Mouse (Mus musculus) right cerebral cortex, postnatal 14 days (tissue): ENCODE measurements around the gene Iqch.
A peak's percentile ranks its signal among the peaks of the same experiment; 100 is the strongest.
"Not testable (repeated sequence)": the region's sequence is repeated elsewhere in the genome, so short reads cannot be mapped to it uniquely, and the experiment has no call there.

ENCODE experiments used
- DNase-seq: peaks from one replicate; pipeline ENCODE4 v3.0.0; 2022

Gene Iqch

DNA sequence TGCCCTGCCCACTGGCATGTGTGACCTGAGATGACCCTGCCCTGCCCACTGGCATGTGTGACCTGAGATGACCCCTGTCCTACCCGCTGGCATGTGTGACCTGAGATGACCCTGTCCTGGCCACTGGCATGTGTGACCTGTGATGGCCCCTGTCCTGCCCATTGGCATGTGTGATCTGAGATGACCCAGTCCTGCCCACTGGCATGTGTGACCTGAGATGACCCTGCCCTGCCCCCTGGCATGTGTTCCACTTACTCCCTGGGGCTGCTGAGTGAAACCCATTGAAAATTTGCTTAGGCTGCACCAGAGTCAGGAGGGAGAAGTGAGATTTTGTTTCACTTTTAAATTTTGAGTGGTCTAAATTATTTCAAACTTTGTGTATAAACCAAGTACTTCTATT, 46.0 kb downstream of the Iqch start:
- DNase-seq = no peak

DNA sequence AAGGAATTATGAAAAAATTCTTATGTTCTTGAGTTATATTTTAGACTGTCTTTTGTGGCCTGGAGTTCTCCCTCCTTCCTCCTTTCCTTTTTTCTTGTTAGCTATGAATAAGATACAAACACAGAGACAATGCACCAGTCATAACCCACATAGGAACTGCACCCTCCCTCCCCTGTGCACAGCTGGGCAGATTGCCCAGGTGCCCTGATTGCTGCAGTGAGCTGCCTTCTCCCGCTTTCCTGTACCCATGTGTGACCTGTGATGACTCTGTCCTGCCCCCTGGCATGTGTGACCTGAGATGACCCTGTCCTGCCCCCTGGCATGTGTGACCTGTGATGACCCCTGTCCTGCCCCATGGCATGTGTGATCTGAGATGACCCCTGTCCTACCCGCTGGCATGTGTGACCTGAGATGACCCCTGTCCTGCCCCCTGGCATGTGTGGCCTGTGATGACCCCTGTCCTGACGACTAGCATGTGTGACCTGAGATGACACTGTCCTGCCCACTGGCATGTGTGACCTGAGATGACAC, 46.8 kb downstream of the Iqch start:
- DNase-seq = no peak

DNA sequence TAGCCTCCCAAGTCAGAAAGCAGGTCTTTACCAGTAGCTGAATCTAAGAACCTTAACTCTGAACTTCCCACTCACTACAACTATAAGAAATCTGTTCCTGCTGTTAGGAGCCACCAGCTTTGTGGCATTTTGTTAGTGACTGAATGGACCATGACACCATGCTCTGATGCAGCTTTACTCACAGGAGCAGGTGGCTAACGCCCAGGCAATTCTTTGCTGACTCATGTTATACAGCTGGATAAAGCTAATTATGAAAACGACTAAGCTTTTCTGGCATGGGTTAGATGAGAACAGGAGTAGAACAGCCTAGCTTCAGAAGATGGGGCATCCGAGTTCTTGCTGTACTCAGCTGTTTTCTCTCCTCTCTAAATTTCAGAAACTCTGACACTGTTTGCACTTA, 48.7 kb downstream of the Iqch start:
- DNase-seq = no peak

DNA sequence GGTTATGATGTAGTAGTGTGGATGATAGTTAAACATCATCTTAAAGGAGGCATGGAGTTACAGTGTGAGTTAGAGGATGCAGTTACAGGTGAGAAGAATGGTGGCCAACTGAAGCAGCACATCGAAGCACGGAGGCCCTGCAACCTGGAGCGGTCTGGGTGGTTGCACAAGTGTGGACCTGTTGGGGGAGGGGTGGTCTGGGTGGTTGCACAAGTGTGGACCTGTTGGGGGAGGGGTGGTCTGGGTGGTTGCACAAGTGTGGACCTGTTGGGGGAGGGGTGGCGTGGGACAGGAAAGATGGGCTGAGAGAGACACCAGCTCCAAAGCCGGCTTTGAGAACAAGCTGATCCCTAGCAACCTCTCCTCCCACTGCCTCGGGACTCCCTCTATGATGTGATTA, 51.6 kb downstream of the Iqch start:
- not testable (repeated sequence) for DNase-seq

DNA sequence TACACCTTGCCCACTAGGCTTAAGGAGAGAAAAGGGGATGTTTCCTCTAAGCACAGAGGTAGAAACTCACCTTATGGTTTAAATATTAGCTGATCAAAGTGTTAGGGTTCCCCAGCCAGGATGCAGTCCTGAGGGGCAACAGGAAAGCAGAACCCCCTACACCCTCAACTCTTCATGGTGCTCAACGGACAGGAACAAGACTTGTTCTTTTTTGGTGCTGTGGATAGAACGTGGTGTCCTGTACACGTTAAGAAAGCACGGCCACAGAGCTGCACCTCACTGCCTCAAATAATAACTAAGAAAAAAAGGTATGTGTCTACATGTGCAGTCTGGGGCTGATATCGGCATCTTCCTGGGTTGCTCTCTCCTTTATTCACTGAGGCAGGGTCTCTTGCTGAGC, 53.3 kb downstream of the Iqch start:
- DNase-seq = no peak

DNA sequence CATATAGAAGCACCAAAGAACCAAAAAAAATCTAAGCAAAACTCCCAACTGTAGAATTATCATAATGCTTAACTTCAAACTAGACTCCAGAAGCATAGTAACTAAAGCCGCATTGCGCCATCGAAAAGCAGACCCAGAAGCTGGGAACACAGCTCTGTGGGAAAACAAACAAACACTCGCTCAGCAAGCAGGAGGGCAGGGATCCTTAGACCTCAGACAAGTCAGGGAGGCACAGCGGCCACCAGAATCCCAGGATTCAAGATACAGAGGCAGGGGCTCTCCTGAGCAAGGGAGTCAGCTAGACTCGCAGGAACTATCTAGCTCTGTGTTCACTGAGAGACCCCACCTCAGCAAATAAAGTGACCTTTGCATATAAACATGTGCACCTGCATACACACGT, 60.4 kb downstream of the Iqch start:
- no peak for DNase-seq

DNA sequence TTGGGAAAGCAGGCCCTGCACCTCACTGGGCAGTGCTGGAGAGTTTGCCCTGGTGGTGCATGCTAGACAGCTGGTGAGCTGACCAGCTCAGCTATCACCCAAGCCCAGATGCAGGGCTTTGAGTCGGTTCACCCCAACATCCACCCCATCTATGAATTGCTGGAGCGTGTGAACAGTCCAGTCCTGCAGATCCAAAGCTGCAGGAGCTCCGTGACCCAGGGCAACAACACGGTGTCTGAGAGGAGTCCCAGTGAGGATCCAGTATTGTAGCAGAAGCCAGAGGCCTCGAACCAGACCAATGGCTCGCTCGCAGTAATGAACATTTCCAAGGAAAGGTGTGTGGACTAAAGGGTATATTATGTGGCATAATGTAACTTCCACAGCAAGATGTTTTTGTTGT, 61.0 kb downstream of the Iqch start:
- DNase-seq = no peak

DNA sequence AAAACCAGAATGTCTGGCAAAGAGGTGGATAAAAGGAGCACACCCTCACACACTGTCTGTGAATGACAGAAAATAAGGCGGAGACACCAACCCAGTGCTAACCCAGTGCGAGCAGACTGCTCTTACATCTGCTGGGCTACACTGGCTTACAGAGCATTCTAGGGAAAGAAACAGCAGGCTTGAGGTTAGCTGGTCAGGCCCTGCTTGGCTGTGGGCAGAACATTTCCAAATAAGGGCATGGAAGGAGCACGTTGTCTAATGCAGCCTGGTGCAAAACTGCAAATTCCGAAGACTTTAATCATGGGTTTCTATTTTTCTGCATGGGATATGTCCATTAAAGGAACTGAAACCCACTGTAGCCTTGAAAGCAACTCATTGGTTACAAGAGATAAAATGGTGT, 64.8 kb downstream of the Iqch start:
- no peak for DNase-seq

DNA sequence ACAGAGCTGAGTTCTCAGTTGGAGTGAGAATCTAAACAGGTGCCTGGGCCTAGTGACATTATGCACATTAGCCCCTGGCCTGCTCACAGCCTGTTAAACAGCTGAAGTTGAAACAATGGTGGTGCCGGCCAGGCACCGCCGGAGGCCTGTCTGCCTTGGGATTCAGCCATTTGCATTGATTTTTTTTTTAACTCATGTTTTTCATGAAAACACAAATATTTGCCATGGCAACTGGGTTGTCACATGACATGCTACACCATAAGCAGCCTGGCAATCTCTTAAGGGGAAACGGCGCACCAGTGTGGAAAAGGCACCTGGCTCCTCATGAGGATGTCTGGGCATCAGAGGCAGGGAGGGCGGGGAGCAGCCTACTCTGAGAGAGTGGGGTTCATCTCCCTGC, 67.3 kb downstream of the Iqch start:
- DNase-seq = peak; percentile 13

DNA sequence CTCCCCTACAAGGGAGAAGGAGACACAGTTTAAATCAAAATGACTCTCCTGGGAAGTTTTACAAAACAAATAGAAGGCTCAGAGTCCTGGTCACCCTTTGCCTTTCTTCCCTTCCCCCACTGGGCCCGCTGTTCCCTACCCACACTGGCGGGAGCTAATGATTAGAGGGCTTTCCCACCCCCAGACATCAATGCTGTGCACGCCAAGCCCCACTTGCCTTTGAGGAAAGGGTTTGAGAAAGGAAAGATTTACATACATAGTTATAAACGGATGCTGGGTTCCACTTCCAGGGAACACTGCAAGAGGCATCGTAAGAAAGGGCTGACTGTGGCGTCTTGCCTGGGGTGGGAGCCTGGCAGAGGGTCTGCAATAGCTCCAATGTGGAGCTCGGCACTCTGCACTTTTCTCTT, 67.9 kb downstream of the Iqch start:
- no peak for DNase-seq

DNA sequence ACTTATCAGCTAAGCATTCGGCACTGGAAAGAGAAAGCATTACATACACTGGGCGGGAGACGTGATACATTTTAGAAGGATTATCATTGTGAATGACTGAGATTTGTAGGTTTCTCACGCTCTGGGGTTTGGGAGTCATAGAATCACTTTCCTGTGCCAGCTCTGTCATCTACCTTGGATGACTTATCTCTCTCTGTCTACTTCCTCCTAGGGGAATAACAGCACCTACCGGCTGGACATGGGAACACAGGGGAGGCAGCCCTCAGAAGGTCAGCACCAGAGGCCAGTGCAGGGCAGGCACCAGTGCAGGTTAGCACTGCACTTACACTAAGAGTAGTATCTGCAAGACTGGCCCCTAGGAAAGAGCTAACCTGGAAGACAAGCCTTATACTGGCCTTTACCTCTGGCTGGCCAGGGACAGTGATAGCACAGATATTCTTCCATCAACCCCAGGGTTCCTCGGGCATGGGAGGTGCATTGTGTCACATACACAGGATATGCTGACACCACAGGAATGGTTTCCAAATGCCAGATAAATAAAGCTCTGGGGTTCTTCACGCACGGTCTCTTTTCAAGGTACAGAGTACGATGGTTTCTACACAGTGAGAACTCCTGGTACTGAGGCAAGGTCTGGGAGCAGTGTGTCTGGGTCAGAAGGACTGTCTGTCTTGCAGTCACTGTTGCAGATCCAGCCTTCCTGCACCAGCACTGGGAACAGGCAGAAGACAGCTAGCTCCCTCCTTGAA, 69.2 kb downstream of the Iqch start:
- no peak for DNase-seq

DNA sequence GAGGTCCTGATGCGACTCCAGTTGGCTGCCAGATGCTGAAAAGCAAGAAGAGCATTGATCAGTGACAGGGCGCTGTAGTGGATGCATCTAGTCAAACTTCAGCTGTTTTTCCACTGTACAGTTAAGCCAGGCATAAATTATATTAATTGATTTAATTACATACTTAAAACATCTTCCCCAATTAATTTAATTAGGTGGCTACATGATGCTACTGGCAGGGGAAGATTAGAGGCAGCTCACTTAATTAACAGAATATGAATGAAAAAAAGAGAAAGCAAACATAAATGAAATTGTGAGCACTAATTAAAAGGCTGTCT, 78.4 kb downstream of the Iqch start:
- DNase-seq = no peak

DNA sequence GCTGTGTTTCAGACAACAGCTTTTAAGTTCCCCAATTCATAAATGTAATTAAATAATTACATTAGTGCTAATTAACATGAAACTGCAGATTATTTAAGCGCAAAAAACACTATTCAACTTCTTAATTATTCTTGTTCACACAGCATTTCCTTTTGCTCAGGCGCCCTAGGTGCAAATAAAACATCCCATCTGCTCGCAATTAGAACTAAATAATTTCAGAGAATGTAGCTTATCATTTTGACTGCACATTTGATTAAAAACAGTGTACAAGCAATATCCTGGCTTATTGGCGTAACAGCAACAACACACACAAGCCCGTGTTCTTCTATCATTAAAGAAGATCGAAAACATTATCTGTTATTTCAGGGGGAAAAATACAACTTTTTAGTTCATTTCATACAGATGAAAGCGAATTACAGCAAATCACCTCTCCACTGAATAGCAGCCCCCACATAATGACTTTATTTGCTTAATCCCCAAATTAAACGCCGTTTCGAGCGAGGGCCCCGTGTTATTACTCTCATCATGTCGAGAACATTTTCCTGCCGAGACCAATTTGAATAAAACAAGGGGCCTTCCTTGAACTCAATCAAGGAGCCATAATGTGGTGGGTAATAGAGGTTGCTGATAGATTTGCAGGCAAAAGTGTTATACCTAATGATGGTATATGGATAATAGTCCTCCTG, 78.9 kb downstream of the Iqch start:
- DNase-seq = no peak

DNA sequence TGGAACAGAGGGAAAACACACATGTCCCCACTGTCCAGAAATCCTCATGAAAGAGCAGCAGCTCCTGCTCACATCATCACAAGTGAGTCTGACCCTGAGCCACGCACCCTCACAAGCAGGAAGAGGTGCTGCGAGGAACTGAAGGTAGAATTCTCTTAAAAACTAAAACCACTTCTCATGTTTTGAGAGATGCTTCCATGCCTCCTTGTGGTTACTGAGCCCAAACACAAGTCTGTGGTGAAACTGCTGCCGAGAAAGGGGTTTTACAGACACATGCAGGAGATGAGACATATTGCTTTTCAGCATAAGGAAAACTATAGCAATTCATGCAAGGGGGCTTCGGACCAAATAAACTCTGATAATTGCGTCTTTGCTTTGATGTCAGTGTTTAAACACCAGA, 89.4 kb downstream of the Iqch start:
- no peak for DNase-seq

DNA sequence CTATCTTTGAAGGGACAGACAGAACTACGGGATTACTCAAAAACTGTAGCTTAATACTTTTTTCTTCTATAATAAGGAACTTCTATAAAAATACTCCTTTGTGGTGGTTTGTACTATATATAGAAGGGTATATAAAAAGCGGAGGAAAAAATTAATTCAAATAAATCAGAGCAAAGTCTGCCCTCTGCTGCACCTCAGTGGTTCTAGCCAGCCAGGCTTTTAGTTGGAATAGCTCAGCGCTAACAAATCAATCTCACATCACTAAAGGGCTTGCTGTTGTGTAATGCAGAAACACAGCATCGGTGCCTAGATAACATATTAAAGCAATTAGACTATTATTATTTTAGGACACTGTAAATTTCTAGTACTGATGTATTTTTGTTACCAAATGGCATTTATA, 91.3 kb downstream of the Iqch start:
- no peak for DNase-seq

DNA sequence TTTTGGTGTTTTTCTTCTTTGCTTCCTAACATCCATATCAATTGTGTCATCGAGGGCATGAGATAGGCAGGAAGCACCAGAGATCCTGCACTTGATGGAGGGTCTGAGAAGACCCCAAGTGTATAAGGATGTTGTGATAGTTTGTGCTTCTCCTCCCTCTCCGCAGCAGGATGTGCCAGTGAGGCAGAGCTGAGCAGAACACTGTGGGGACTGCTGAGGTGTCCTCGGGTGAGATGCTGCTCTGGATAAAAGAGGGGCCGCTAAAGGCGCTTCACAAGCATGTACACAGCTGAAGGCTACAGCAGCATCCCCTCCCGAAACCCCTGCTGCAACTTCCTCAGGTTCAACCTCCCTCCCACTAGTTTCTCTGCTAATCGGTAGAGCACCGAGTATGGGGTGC, 95.2 kb downstream of the Iqch start:
- no peak for DNase-seq

DNA sequence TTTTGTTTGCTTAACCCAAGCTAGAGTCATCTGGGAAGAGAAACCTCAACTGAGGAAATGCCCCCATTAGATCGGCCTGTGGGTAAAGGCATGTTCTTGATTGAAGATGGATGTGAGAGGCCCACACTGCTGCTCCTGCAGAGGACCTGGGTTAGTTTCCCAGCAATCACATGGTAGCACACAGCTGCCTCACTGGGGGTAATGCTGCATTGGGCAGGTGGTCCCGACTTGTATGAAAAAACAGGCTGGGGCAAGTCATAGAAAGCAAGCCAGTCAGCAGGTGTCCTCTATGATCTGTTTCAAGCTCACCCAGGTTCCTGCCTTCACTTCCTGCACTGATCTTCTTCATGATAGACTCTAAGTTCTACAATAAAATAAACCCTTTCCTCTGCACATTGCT, 98.4 kb downstream of the Iqch start:
- no peak for DNase-seq

DNA sequence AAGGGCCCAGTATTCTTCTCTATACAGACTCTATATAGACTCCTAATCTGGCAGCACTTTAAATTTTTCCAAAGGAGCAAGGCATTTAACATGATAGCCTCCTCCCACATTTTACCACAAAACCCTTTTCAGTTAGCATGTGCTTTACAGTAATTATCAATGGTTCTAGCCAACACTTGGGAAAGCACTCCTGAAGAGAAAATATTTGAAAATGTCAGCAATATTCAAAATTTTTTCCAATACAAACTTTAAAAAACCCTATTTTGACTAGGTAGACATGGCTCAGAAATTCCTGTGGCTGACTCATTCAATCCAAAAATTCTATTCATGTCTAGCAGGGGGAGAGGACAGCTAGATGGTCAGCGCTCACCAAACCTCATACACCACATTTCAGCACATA, 100.8 kb downstream of the Iqch start:
- DNase-seq = no peak

DNA sequence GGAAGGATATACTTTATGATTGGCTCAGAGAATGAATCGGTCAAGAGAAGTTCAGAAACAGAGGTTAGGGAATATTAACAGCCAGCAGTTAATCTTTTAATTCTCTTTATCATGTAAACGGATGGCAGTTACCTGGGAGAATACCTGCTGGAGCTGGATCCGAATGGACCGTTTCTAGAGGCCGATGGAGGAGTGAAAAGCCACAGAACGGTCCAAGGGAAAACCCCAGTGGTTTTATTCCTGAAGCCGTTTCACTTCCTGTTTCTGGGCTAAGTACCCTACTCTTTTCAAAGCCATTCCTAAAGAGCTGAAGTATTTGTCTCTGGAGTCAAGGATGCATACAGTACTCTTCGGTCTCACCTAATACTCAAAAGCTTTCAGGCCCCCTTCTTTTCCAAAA, 102.4 kb downstream of the Iqch start:
- DNase-seq = no peak

DNA sequence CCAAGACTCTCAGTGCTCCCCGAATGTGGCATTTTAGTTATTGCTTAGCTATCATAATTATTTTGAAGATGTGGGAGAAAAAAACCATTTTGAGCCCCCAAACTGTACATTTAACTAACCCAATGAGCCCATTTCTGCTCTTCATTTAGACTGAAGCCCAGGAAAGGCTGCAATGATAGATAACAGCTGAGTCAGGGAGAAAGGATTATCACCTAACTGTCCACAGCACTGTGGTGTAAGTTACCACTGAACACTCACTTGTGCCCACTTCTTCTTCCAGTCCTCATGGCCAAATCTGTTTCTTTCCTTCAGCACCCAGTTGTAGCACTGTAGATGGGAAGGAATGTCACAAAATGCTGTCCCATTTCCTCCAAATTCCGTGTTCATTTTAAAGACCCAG, 106.5 kb downstream of the Iqch start:
- DNase-seq = no peak

DNA sequence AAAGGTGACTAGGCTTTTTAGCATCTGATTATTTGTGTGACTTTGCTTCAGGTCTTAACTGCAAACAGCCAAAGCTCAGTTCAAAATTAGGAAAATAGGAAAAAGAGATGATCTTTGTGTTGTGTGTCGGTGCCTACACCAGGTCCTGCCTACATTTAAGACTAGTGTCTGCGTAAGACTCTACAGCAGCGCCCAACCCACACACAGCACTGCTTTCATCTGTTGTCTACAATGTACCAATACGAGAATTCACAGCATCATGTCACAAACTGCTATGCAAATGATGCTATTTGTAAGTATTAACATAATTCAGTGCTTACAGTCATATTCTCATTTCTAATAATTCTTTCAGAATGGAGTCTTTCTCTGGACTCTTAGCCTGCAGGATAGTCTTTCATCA, 108.5 kb downstream of the Iqch start:
- DNase-seq = no peak

DNA sequence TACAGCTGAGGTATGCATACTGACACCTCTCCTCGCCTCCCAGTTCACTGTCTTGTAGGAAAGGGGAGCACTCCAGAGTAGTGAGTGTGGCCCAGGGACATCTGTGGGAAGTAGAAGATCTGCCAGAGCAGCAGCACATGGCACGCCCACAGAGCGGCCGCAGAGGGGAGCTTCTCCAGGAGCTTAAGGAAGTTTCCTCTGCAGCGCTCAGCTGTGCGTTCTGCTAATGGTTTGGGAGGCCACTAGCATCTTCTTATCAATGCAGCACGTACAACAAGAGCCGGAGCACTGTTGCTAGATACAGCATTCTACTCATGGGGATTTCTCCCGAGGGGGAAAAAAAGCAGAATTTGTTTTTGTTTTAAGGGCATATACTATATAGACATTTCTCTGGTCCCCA, 110.0 kb downstream of the Iqch start:
- DNase-seq = peak; percentile 9

DNA sequence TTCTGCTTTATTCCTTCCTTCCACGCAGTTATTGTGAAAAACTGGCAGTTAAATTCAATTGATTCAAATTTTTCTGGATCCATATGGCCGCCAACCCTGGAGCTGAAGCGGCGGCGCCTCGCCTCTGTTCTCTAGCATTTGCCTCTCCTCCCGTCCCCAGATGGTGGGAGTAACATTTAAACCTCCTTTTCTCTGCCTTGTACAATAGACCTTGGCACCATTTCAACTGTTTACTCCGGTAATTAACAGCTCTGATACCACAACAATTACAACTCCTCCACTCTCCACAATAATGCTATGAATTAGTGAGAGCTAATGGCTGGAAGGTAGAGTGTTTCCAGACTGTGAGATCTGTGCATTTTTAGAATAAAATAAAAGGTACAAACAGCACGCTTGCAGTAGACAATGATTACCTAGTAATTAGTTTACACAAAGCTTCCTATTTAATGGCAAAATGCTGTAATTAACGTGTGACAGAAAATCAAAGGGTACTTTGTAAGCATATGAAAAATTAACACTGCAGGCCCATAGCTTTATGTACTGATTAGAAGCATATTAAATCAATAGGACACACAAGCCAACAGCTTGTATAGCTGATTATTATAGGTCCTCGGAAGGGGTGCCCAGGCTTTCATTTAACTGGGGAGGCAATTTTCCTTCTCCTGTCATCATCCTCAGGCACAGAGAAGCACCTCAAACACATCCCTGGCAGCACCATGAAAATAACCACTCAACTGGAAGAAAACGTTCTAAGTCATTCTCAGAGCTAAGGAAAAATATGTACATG, 111.6 kb downstream of the Iqch start:
- DNase-seq = no peak

DNA sequence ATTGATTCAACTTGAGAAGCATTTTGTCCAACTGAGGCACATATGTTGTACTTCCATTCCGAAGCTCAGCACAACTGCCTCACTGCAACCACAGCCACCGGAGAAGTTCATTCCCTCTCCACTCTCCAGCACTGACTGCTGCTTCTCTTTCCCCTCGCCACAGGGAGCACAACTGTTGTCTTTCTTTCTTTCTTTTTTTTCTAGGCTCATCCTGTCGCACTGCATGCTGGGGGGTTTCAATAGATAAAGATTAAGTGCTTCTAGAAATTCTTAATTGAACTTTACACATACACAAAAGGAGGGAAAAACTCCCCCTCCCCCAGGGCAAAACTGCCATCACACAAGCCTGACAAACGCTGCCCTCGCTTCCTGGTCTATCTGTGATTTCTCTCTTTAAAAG, 113.1 kb downstream of the Iqch start:
- no peak for DNase-seq
